Mouse (Mus musculus) MEL (cell line): ENCODE data around the gene Rplp2.

Experiments
- BHLHE40 ChIP-seq: IDR thresholded peaks from 2 replicates; pipeline ENCODE4 v1.6.1; 2012; ENCODE audit warnings: low read depth, mild to moderate bottlenecking, inconsistent platforms, low read length, improper control_type of control experiment, borderline replicate concordance
- CTCF ChIP-seq, 3 experiments: IDR thresholded peaks in 2 of 3; conservative IDR thresholded peaks in 1 of 3; 2 replicates each; pipeline ENCODE4 v1.5.1; 2011 to 2012; ENCODE audit warnings: low read length in 3 of 3, low read depth in 2 of 3, mild to moderate bottlenecking in 2 of 3, improper control_type of control experiment in 1 of 3, inconsistent platforms in 1 of 3, mixed read lengths in 1 of 3, moderate library complexity in 1 of 3; ENCODE audit not compliant: control insufficient read depth in 1 of 3, insufficient read depth in 1 of 3, poor library complexity in 1 of 3, severe bottlenecking in 1 of 3
- MAX ChIP-seq: IDR thresholded peaks from 2 replicates; pipeline ENCODE4 v1.6.1; 2011; ENCODE audit warnings: low read length, improper control_type of control experiment
- POLR2A ChIP-seq, 2 experiments: IDR thresholded peaks; 2 replicates each; pipeline ENCODE4 v1.6.1; 2011 to 2012; ENCODE audit warnings: low read length in 2 of 2, mild to moderate bottlenecking in 2 of 2, control low read depth in 1 of 2, improper control_type of control experiment in 1 of 2, low read depth in 1 of 2, moderate library complexity in 1 of 2; ENCODE audit not compliant: control insufficient read depth in 1 of 2, insufficient read depth in 1 of 2, poor library complexity in 1 of 2
- TAL1 ChIP-seq: IDR thresholded peaks from 2 replicates; pipeline ENCODE4 v1.6.1; 2012; ENCODE audit warnings: mild to moderate bottlenecking, inconsistent platforms, low read length, moderate library complexity, mixed read lengths

GRCm38 (mm10) chr7:141474160-141474559 lies 27.0 kb downstream of the Rplp2 start:
- TF ChIP-seq MAX (no peak), POLR2A (IDR thresholded peaks at IDR 0.05; ENCODE audit: control insufficient read depth in 1 of 2, insufficient read depth in 1 of 2, low read depth in 1 of 2, low read length in 2 of 2, poor library complexity in 1 of 2) (no peak), BHLHE40 (no peak), TAL1 (no peak), CTCF (IDR thresholded peaks at IDR 0.05 in 2 of 3, conservative IDR thresholded peaks at IDR 0.05 in 1 of 3; ENCODE audit: control insufficient read depth in 1 of 3, insufficient read depth in 1 of 3, low read depth in 2 of 3, low read length in 3 of 3, poor library complexity in 1 of 3, severe bottlenecking in 1 of 3) (no peak)
